Mouse (Mus musculus) olfactory bulb, adult 2 months (tissue): ENCODE results near the gene Arhgef1.

Experiments
- CTCF ChIP-seq: fragments of 200-500 bp; IDR thresholded peaks from 2 replicates; pipeline ENCODE4 v1.5.1; 2012; ENCODE audit warnings: low read depth, mild to moderate bottlenecking, low read length, moderate library complexity; ENCODE audit not compliant: insufficient read depth
- POLR2A ChIP-seq: fragments of 200-500 bp; IDR thresholded peaks from 2 replicates; pipeline ENCODE4 v1.6.1; 2012; ENCODE audit warnings: mild to moderate bottlenecking, low read depth, low read length, moderate library complexity; ENCODE audit not compliant: insufficient read depth

- no peak for TF ChIP-seq POLR2A
- no peak for TF ChIP-seq CTCF
Observed at GRCm38 (mm10) chr7:24864156-24864555, 38.6 kb upstream of the Arhgef1 start.
